Mouse (Mus musculus): Measurements from ENCODE around the gene Plau.

GRCm38 (mm10) chr14:20829523-20830366 is 6.7 kb upstream of the Plau start:
- no peak for TF ChIP-seq POLR2A (IDR thresholded peaks at IDR 0.05; ENCODE audit: control insufficient read depth, low read depth, low read length)
- no peak for TF ChIP-seq CTCF (IDR thresholded peaks at IDR 0.05; ENCODE audit: control insufficient read depth, insufficient read depth, insufficient replicate concordance, low read depth, low read length)

Data from testis, adult 2 months (tissue).